Comparison of ENCODE assay signal across 31 mouse cellular contexts in genomic region chr17:73121726-73122125, GRCm38 (mm10).
"Had no signal": no experiment of that assay in that cellular context is flagged by ENCODE, and none has a peak within 500 bp of the region (broad histone marks: within the 10 kb centered on the region; RNA-seq: fewer than 3 reads in every experiment).

No protein-coding gene starts in this region.

- H3K9me3 ChIP-seq: limb, embryonic 10.5 days; limb, embryonic 12.5 days; limb, embryonic 13.5 days; limb, embryonic 15.5 days; liver, embryonic 13.5 days; liver, embryonic 15.5 days; lung, embryonic 15.5 days; megakaryocyte, embryonic 14.5 days; midbrain, embryonic 10.5 days; midbrain, embryonic 12.5 days; midbrain, embryonic 13.5 days; midbrain, embryonic 15.5 days had no signal

- H3K4me3 ChIP-seq: left cerebral cortex, adult 2 months; limb, embryonic 10.5 days; limb, embryonic 12.5 days; limb, embryonic 13.5 days; limb, embryonic 15.5 days; liver, embryonic 13.5 days; liver, embryonic 15.5 days; lung, embryonic 15.5 days; megakaryocyte, embryonic 14.5 days; midbrain, embryonic 10.5 days; midbrain, embryonic 12.5 days; midbrain, embryonic 13.5 days; midbrain, embryonic 15.5 days; myocyte had no signal

- ATAC-seq: liver, postnatal 0 days; lung, postnatal 0 days; midbrain, embryonic 13.5 days; midbrain, embryonic 15.5 days; midbrain, embryonic 16.5 days had no signal

- H3K27me3 ChIP-seq: limb, embryonic 12.5 days; limb, embryonic 13.5 days; limb, embryonic 15.5 days; liver, embryonic 13.5 days; liver, embryonic 15.5 days; lung, embryonic 15.5 days; megakaryocyte, embryonic 14.5 days; midbrain, embryonic 12.5 days; midbrain, embryonic 13.5 days; midbrain, embryonic 15.5 days had no signal

- H3K9ac ChIP-seq: limb, embryonic 12.5 days; limb, embryonic 13.5 days; limb, embryonic 15.5 days; liver, embryonic 13.5 days; liver, embryonic 14.5 days; liver, embryonic 15.5 days; liver, postnatal 0 days; lung, embryonic 14.5 days; lung, embryonic 15.5 days; midbrain, embryonic 12.5 days; midbrain, embryonic 13.5 days; midbrain, embryonic 15.5 days had no signal

- H3K4me1 ChIP-seq: limb, embryonic 10.5 days; liver, embryonic 13.5 days; midbrain, embryonic 10.5 days; midbrain, embryonic 12.5 days; midbrain, embryonic 13.5 days; midbrain, embryonic 15.5 days had no signal

- H3K27ac ChIP-seq: left cerebral cortex, adult 2 months; limb, embryonic 10.5 days; limb, embryonic 12.5 days; limb, embryonic 13.5 days; limb, embryonic 15.5 days; liver, embryonic 13.5 days; liver, embryonic 14.5 days; liver, embryonic 15.5 days; macrophage; midbrain, embryonic 10.5 days; midbrain, embryonic 12.5 days; midbrain, embryonic 13.5 days; midbrain, embryonic 15.5 days had no signal

- H3K36me3 ChIP-seq: limb, embryonic 10.5 days; limb, embryonic 12.5 days; limb, embryonic 13.5 days; limb, embryonic 15.5 days; liver, embryonic 13.5 days; liver, embryonic 15.5 days; lung, embryonic 15.5 days; midbrain, embryonic 10.5 days; midbrain, embryonic 12.5 days; midbrain, embryonic 13.5 days; midbrain, embryonic 15.5 days had no signal

- H3K4me2 ChIP-seq: limb, embryonic 12.5 days; limb, embryonic 13.5 days; limb, embryonic 15.5 days; liver, embryonic 11.5 days; liver, embryonic 13.5 days; liver, embryonic 15.5 days; lung, embryonic 14.5 days; lung, embryonic 15.5 days; midbrain, embryonic 11.5 days; midbrain, embryonic 12.5 days; midbrain, embryonic 13.5 days; midbrain, embryonic 15.5 days had no signal

- DNase-seq: left cerebral cortex, postnatal 4 days; liver; liver, embryonic 13.5 days; liver, postnatal 0 days; lung, adult 18-20 months; lung, adult 2 months; lung, embryonic 14.5 days; lung, postnatal 10 days; lung, postnatal 14 days; lung, postnatal 36 days; lung, postnatal 4 days; midbrain, embryonic 14.5 days had no signal
